Mouse (Mus musculus) kidney, adult 2 months (tissue): Measurements from ENCODE around the gene Mup2.
"Not testable (repeated sequence)": the region's sequence is repeated elsewhere in the genome, so short reads cannot be mapped to it uniquely, and the experiment has no call there.

Source experiments
- CTCF ChIP-seq: fragments of 200-500 bp; conservative IDR thresholded peaks from 2 replicates; pipeline ENCODE4 v1.5.1; 2011; ENCODE audit warnings: low read depth, mild to moderate bottlenecking, control low read depth, low read length, moderate library complexity, mixed read lengths; ENCODE audit not compliant: insufficient read depth, insufficient read length
- POLR2A ChIP-seq: fragments of 200-500 bp; IDR thresholded peaks from one replicate; pipeline ENCODE4 v1.6.1; 2011; ENCODE audit warnings: low read depth, low read length, control low read depth

DNA sequence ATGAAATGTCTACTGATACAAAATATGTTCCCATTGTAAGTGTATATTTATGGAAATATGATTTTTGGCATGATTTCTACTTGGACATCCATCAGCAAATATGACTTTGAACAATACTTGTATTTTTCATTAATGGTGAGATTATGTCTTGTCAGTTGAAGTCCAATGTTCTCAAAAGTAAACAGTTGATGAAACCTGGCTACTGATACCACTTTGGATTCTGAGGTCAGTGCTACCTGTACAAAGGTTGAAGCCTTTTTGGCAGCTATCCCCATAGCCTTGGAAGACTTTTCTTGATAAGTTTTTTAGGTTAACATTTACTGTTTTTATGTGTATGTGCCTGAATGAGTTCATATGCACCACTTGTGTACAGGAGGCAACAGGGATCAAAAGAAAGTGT is at the start of gene Mup2:
- TF ChIP-seq POLR2A, CTCF: not testable (repeated sequence)
